Mouse (Mus musculus) heart, embryonic 11.5 days (tissue): ENCODE measurements at regions not wholly inside any gene's neighbourhood (a gene's known extent, or its start where the extent isn't known, plus 50 kb on each side); places are given as distances from the start of the nearest gene placed in this dataset.

Source experiments
- ATAC-seq: fragments of 200-750 bp; cut with Nextera tagmentation; replicated peaks from 2 replicates; pipeline ENCODE4 v1.8.0; 2017; ENCODE audit warnings: moderate library complexity; ENCODE audit not compliant: insufficient number of reproducible peaks, low FRiP score, low TSS enrichment
- H3K27ac ChIP-seq: fragments of 300-500 bp; sonication (generic); 2 replicates; pipeline ENCODE4 v1.5.1; 2014; ENCODE audit warnings: mild to moderate bottlenecking, low read depth, low read length
- H3K27me3 ChIP-seq: fragments of 300-500 bp; sonication (generic); 2 replicates; pipeline ENCODE4 v1.6.1; 2014; ENCODE audit warnings: mild to moderate bottlenecking, low read length, mixed read lengths; ENCODE audit not compliant: control insufficient read depth, insufficient read depth
- H3K36me3 ChIP-seq: fragments of 300-500 bp; sonication (generic); 2 replicates; pipeline ENCODE4 v1.6.1; 2014; ENCODE audit warnings: mild to moderate bottlenecking, low read length, moderate library complexity, mixed read lengths; ENCODE audit not compliant: control insufficient read depth, insufficient read depth
- H3K4me1 ChIP-seq: fragments of 300-500 bp; sonication (generic); 2 replicates; pipeline ENCODE4 v1.6.1; 2014; ENCODE audit warnings: low read length; ENCODE audit not compliant: control insufficient read depth, insufficient read depth
- H3K4me2 ChIP-seq: fragments of 300-500 bp; sonication (generic); 2 replicates; pipeline ENCODE4 v1.6.1; 2014; ENCODE audit warnings: mild to moderate bottlenecking, moderate library complexity
- H3K4me3 ChIP-seq: fragments of 300-500 bp; sonication (generic); 2 replicates; pipeline ENCODE4 v1.5.1; 2014; ENCODE audit warnings: low read depth, low read length
- H3K9ac ChIP-seq: fragments of 300-500 bp; sonication (generic); 2 replicates; pipeline ENCODE4 v1.6.1; 2014; ENCODE audit warnings: mild to moderate bottlenecking, low read depth, low read length, moderate library complexity
- H3K9me3 ChIP-seq: fragments of 300-500 bp; sonication (generic); replicated peaks from 2 replicates; pipeline ENCODE4 v1.6.1; 2016; ENCODE audit warnings: low read length; ENCODE audit not compliant: control insufficient read depth
- WGBS: fragments of 180-500 bp; shearing (Covaris S2); extraction: QIAGEN DNeasy Blood & Tissue Kit; methylation state at CpG from one replicate; pipeline ENCODE4 v1.1.7; 2014; ENCODE audit not compliant: insufficient replicate concordance; 5-methylcytosine and 5-hydroxymethylcytosine counted together

DNA sequence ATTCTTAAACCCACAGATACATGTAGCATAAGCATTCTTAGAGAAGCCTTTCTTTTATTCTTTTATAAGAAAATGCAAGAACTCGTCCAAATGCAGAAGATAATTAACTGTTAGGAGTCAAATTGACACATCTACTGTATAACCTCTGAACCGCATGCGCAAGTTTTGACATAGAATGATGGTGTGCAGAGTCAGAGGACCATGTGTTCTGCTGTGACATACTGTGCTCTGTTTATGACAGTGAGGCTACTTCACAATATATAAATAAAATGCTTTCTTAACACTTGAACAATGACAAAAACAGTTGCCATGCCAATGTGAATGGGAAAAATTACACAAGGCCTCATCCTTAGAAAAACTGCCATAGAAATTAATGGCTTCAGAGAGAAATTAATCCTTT, 454.1 kb upstream of the Manea start:
- no peak for ATAC-seq
- 78% methylated on average over 3 of the region's 3 CpGs for WGBS
- no peak overlapping the region for H3K4me3 ChIP-seq

DNA sequence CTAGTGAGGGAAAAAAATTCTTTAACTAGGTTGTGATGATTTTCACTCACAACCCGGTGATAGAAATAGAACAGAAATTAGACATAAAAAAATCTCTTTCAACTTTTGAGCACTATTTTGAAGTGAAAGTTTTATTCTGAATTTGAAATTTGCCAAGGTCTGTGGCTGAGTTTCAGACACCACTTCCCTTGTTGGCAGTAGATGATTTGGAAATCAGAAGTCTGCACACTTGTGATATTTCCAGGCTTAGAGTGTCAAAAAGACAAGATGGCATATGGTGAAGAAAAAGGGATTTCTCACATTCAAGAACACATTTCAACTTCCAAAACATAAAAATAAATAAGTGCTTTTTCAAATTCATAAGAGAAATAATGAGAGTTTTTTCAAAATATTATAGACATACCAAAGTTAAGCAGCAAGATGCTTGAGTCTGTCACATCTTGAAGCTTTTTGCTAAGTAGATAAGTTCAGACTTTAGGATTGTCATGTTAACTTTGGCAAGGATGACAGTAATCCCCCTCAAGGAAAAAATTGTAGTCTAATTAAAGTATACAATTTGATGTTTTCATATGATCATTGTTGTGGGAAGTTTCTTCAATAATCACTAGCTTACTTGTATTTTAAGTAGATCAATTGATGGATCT, 446.6 kb upstream of the Manea start:
- 79% methylated on average over 1 of the region's 1 CpGs for WGBS
- Histone ChIP-seq H3K9me3 (no peaks in the 10 kb centered on the region), H3K4me1 (no peaks in the 10 kb centered on the region), H3K27me3 (no peaks in the 10 kb centered on the region), H3K9ac (no peak overlapping the region), H3K27ac (no peak overlapping the region), H3K36me3 (no peaks in the 10 kb centered on the region), H3K4me2 (no peak overlapping the region), H3K4me3 (no peak overlapping the region)
- ATAC-seq = no peak

More for the DNA sequence above, 454.1 kb upstream of the Manea start:
- Histone ChIP-seq H3K4me2 (no peak overlapping the region), H3K27ac (no peak overlapping the region), H3K9me3 (no peaks in the 10 kb centered on the region), H3K9ac (no peak overlapping the region), H3K27me3 (no peaks in the 10 kb centered on the region), H3K4me1 (no peaks in the 10 kb centered on the region), H3K36me3 (no peaks in the 10 kb centered on the region)

DNA sequence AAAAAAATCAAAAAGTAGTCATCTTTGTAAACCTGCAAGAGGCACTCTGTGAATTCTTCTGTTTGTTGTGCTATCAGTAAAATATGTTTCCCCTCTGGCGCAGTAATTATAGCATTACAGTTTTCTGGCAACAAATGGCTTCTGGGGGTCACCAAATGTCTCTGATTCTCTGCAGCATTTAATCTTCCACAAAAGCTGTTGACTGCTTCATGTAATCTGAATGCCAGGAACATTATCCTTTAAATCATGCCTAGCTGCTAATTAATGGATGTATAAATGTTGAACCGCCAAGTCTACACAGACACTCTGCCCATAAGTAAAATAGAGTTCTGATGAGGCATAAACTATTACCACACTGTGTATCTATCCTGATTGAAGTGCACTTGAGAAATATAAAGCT, 421.2 kb upstream of the Manea start:
- H3K27ac ChIP-seq = no peak overlapping the region
- no peaks in the 10 kb centered on the region for H3K36me3 ChIP-seq
- no peak overlapping the region for H3K9ac ChIP-seq
- no peak overlapping the region for H3K4me3 ChIP-seq
- no peak for ATAC-seq
- WGBS = 79% methylated on average over 2 of the region's 2 CpGs
- H3K4me1 ChIP-seq = no peaks in the 10 kb centered on the region
- H3K27me3 ChIP-seq = no peaks in the 10 kb centered on the region
- no peaks in the 10 kb centered on the region for H3K9me3 ChIP-seq
- no peak overlapping the region for H3K4me2 ChIP-seq

DNA sequence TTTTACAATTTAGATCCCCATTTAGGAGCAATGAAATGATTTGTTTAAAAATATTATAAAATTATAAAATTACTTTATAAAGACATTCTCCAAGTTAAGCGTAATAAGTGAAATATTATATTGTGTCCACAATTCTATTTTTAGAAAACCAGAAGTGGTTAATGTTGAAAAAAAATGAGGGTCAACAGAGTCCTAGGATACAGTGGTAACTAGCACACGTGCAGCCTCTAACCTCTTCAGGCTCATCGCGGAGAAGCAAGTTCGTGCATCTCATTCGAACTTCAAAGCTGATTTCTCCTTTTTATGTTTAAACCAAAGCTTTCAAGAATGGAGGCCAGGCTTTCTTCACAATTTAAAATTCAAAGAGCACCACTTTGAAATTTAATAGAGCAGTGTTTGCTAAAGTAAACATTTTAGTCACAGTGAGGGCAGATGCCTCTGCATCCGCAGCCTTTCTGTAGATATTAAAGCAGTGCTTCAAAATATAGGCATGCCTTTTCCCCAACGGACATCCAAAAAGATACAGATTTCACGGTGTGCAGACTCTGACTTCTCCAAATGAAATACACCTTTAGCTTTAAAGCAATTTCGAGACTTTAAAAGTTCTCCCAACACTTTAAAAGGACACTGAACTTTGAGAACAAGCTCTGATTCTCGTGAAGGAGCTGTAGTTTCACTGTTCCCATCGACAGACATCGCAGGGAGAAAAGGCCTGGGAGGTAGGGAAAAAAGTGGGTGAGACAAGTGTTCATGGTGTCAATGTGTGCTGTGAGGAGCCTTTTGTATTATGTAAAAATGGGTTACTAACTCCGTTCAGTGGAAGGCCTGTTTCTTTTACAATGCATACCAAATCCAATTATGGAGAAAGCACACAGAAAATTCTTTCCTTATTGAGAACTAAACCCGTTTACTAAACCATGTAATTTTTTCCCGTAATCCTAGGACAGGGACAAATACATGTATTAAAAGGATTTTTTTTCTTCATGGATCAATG, 419.8 kb upstream of the Manea start:
- Histone ChIP-seq H3K27ac (no peak overlapping the region), H3K4me2 (no peak overlapping the region), H3K4me1 (no peaks in the 10 kb centered on the region), H3K9me3 (no peaks in the 10 kb centered on the region), H3K4me3 (no peak overlapping the region), H3K9ac (no peak overlapping the region), H3K36me3 (no peaks in the 10 kb centered on the region), H3K27me3 (no peaks in the 10 kb centered on the region)
- WGBS = 71% methylated on average over 16 of the region's 16 CpGs
- no peak for ATAC-seq

DNA sequence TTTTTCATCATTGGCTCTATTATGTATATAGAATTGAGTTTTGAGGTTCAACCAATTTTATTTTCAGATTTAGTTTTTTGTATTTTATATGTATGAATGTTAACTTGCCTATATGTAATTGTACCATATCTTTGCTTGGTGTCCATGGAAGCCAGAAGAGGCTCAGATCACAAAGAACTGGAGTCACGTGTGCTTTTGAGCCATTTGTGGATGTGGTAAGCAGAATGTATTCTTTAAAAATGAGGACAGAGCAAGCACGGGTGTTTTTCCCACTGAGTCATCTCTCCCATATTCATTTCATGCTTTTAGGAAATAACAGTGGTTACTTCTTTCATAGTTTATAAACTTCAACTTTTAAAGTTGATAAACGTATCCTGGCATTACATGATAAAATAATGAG, 394.1 kb upstream of the Manea start:
- H3K4me1 ChIP-seq = no peaks in the 10 kb centered on the region
- no peak overlapping the region for H3K27ac ChIP-seq
- H3K9me3 ChIP-seq = no peaks in the 10 kb centered on the region
- H3K36me3 ChIP-seq = no peaks in the 10 kb centered on the region
- H3K27me3 ChIP-seq = no peaks in the 10 kb centered on the region
- H3K9ac ChIP-seq = no peak overlapping the region
- no peak overlapping the region for H3K4me3 ChIP-seq
- WGBS = 63% methylated on average over 3 of the region's 3 CpGs
- no peak overlapping the region for H3K4me2 ChIP-seq
- no peak for ATAC-seq

DNA sequence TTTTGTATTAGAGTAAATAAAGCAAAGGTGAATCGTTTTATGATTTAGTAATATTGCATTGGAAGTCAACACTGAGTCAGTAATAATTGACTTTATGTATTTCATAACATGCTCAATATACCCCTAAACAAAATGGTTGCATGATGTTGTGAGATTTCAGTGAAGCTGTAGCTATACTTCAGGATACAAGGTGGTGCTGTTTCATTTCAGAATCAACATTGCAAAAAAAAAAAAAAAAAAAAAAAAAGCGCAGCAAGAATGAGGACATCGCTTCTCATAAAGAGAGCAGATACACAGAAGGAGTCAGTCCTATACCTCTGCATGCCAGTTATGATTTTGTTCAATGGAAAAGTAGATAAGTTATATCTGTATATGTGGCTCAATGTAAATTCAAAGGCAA, 389.7 kb upstream of the Manea start:
- Histone ChIP-seq H3K4me2 (no peak overlapping the region), H3K9me3 (no peaks in the 10 kb centered on the region), H3K36me3 (no peaks in the 10 kb centered on the region), H3K4me3 (no peak overlapping the region), H3K27me3 (no peaks in the 10 kb centered on the region), H3K4me1 (no peaks in the 10 kb centered on the region), H3K9ac (no peak overlapping the region), H3K27ac (no peak overlapping the region)
- no peak for ATAC-seq
- 78% methylated on average over 3 of the region's 3 CpGs for WGBS

DNA sequence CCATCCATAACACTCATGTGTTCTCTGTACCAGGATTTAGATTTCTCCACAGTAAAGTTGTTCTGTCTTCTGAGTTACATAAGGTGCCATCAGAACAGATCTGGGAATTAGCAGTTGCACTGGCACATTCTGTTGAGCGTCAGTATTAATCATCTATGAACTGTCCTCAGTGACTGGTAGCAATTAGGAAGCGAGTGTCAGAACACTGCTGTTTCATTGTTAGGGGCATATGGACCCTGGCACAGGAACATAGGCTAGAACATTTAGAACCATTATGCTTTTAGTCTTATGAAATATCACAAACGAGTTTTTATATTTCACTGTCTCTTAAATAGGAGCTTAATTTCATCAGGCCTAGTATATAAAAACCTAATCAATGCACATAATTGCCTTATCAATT, 367.7 kb upstream of the Manea start:
- no peak overlapping the region for H3K27ac ChIP-seq
- H3K9ac ChIP-seq = no peak overlapping the region
- no peaks in the 10 kb centered on the region for H3K27me3 ChIP-seq
- H3K4me2 ChIP-seq = no peak overlapping the region
- H3K9me3 ChIP-seq = no peaks in the 10 kb centered on the region
- H3K36me3 ChIP-seq = no peaks in the 10 kb centered on the region
- WGBS = 68% methylated on average over 3 of the region's 3 CpGs
- H3K4me1 ChIP-seq = no peaks in the 10 kb centered on the region
- H3K4me3 ChIP-seq = no peak overlapping the region
- no peak for ATAC-seq

DNA sequence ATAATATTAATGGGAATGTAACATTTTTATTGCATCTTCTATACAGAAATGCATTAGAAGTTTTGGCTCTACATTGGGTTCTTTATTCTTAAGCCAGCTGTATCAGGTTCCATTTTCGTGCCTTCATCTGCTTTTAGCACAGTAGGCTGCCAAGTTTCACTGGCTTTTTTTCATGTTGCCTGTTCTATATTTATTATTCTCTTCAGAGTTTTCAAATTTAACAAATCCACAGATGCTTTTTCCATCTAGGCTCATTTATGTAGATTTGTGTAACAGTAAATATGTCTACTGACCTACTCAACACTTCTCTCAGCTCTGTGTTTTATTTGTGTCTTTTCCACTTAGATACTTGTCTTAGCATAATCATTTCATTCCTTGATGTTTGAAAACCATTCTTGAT, 363.3 kb upstream of the Manea start:
- H3K4me1 ChIP-seq = no peaks in the 10 kb centered on the region
- ATAC-seq = no peak
- no peak overlapping the region for H3K4me2 ChIP-seq
- H3K9ac ChIP-seq = no peak overlapping the region
- H3K4me3 ChIP-seq = no peak overlapping the region
- H3K9me3 ChIP-seq = no peaks in the 10 kb centered on the region
- no peaks in the 10 kb centered on the region for H3K27me3 ChIP-seq
- no peaks in the 10 kb centered on the region for H3K36me3 ChIP-seq
- H3K27ac ChIP-seq = no peak overlapping the region
- 77% methylated on average over 1 of the region's 1 CpGs for WGBS
